Mouse (Mus musculus): ENCODE measurements at regions not wholly inside any gene's neighbourhood (a gene's known extent, or its start where the extent isn't known, plus 50 kb on each side); places are given as distances from the start of the nearest gene placed in this dataset.

- no peak overlapping the region for H3K27ac ChIP-seq (replicated peaks; ENCODE audit: insufficient read depth, low read depth, low read length)
- H3K4me3 ChIP-seq (ENCODE audit: insufficient read depth, low read depth, low read length) = no peak overlapping the region
- no peak for TF ChIP-seq POLR2A (IDR thresholded peaks at IDR 0.05; ENCODE audit: extremely low read depth, insufficient read depth, low read length)
- TF ChIP-seq CTCF (IDR thresholded peaks at IDR 0.05; ENCODE audit: low read depth, low read length) = no peak
- H3K9ac ChIP-seq (ENCODE audit: low read depth, low read length) = no peak overlapping the region
- WGBS = 86% methylated on average over 2 of the region's 2 CpGs
- DNase-seq (ENCODE audit: extremely low read depth, low read depth, low spot score) = no peak
- 0 out of 2 replicates have a peak, but pooled peaks cover 2% of the 10 kb centered on the region for H3K4me1 ChIP-seq (ENCODE audit: control insufficient read depth, insufficient read depth, low read length)
- no peaks in the 10 kb centered on the region for H3K27me3 ChIP-seq (ENCODE audit: control insufficient read depth, insufficient read depth, low read length)
- no peaks in the 10 kb centered on the region for H3K79me2 ChIP-seq (ENCODE audit: control insufficient read depth, insufficient read depth, low read length)
- no peaks in the 10 kb centered on the region for H3K36me3 ChIP-seq (ENCODE audit: control insufficient read depth, insufficient read depth, low read length)
Measured at GRCm38 (mm10) chr9:115389082-115389481, 78.9 kb upstream of the Stt3b start.

DNA sequence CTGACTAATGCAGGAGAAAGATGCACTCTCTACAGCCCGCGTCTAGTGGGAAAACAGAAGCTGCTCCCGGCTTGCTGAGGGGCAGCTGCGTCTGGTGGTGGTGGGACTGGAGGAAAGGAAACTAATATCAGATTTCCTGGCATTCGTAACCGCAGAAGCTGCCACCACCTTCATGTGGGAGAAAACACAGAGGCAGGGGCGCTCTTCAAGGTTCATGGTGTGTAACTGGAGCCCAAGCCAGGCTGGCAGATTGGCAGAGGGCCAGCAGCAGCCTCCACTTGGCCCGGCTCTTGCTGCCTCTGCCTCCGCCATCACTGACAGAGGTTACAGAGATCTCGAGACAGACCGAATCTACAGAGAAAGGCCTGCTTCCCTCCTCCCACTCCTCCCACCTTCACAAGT is 80.7 kb upstream of the Stt3b start:
- H3K79me2 ChIP-seq (ENCODE audit: control insufficient read depth, insufficient read depth, low read length) = no peaks in the 10 kb centered on the region
- no peak overlapping the region for H3K27ac ChIP-seq (replicated peaks; ENCODE audit: insufficient read depth, low read depth, low read length)
- peak; percentile 14 for DNase-seq (ENCODE audit: extremely low read depth, low read depth, low spot score)
- TF ChIP-seq CTCF (IDR thresholded peaks at IDR 0.05; ENCODE audit: low read depth, low read length) = no peak
- TF ChIP-seq POLR2A (IDR thresholded peaks at IDR 0.05; ENCODE audit: extremely low read depth, insufficient read depth, low read length) = no peak
- H3K27me3 ChIP-seq (ENCODE audit: control insufficient read depth, insufficient read depth, low read length) = no peaks in the 10 kb centered on the region
- H3K36me3 ChIP-seq (ENCODE audit: control insufficient read depth, insufficient read depth, low read length) = no peaks in the 10 kb centered on the region
- 0 out of 2 replicates have a peak, but pooled peaks cover 2% of the 10 kb centered on the region for H3K4me1 ChIP-seq (ENCODE audit: control insufficient read depth, insufficient read depth, low read length)
- 11% methylated on average over 11 of the region's 11 CpGs for WGBS
- H3K4me3 ChIP-seq (ENCODE audit: insufficient read depth, low read depth, low read length) = no peak overlapping the region
- H3K9ac ChIP-seq (ENCODE audit: low read depth, low read length) = no peak overlapping the region

GRCm38 (mm10) chr9:115395511-115395910 is 85.3 kb upstream of the Stt3b start:
- H3K27me3 ChIP-seq (ENCODE audit: control insufficient read depth, insufficient read depth, low read length) = no peaks in the 10 kb centered on the region
- 0 out of 2 replicates have a peak, but pooled peaks cover 2% of the 10 kb centered on the region for H3K4me1 ChIP-seq (ENCODE audit: control insufficient read depth, insufficient read depth, low read length)
- no peak overlapping the region for H3K27ac ChIP-seq (replicated peaks; ENCODE audit: insufficient read depth, low read depth, low read length)
- H3K4me3 ChIP-seq (ENCODE audit: insufficient read depth, low read depth, low read length) = no peak overlapping the region
- H3K36me3 ChIP-seq (ENCODE audit: control insufficient read depth, insufficient read depth, low read length) = no peaks in the 10 kb centered on the region
- H3K79me2 ChIP-seq (ENCODE audit: control insufficient read depth, insufficient read depth, low read length) = no peaks in the 10 kb centered on the region
- H3K9ac ChIP-seq (ENCODE audit: low read depth, low read length) = no peak overlapping the region
- 97% methylated on average over 8 of the region's 8 CpGs for WGBS
- TF ChIP-seq POLR2A (IDR thresholded peaks at IDR 0.05; ENCODE audit: extremely low read depth, insufficient read depth, low read length) (no peak), CTCF (IDR thresholded peaks at IDR 0.05; ENCODE audit: low read depth, low read length) (no peak)
- no peak for DNase-seq (ENCODE audit: extremely low read depth, low read depth, low spot score)

DNA sequence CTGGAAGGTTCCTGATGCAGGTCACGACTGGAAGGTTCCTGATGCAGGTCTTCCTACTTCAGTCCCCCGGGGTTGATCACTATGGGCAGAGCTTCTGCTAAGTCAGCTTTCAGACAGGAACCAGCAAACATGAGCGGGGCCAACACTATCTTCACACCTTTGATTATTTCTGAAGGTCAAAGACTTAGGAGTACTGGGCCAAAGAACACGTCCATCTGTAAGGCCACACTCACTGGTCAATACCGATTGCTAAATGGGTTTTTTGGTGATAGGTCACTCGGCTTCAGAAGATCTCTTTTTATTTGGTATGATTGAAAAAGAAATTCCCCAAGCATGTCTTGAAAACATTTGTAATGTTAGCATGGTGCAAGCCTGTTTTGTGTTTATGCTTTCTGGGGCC is 90.2 kb upstream of the Stt3b start:
- H3K36me3 ChIP-seq (ENCODE audit: control insufficient read depth, insufficient read depth, low read length) = no peaks in the 10 kb centered on the region
- H3K27ac ChIP-seq (replicated peaks; ENCODE audit: insufficient read depth, low read depth, low read length) = no peak overlapping the region
- H3K9ac ChIP-seq (ENCODE audit: low read depth, low read length) = no peak overlapping the region
- peak; percentile 92 for DNase-seq (ENCODE audit: extremely low read depth, low read depth, low spot score)
- no peak overlapping the region for H3K4me3 ChIP-seq (ENCODE audit: insufficient read depth, low read depth, low read length)
- peaks cover 11% of the 10 kb centered on the region for H3K4me1 ChIP-seq (ENCODE audit: control insufficient read depth, insufficient read depth, low read length)
- WGBS = 22% methylated on average over 6 of the region's 6 CpGs
- no peaks in the 10 kb centered on the region for H3K79me2 ChIP-seq (ENCODE audit: control insufficient read depth, insufficient read depth, low read length)
- no peaks in the 10 kb centered on the region for H3K27me3 ChIP-seq (ENCODE audit: control insufficient read depth, insufficient read depth, low read length)
- no peak for TF ChIP-seq POLR2A (IDR thresholded peaks at IDR 0.05; ENCODE audit: extremely low read depth, insufficient read depth, low read length)
- TF ChIP-seq CTCF (IDR thresholded peaks at IDR 0.05; ENCODE audit: low read depth, low read length) = no peak

DNA sequence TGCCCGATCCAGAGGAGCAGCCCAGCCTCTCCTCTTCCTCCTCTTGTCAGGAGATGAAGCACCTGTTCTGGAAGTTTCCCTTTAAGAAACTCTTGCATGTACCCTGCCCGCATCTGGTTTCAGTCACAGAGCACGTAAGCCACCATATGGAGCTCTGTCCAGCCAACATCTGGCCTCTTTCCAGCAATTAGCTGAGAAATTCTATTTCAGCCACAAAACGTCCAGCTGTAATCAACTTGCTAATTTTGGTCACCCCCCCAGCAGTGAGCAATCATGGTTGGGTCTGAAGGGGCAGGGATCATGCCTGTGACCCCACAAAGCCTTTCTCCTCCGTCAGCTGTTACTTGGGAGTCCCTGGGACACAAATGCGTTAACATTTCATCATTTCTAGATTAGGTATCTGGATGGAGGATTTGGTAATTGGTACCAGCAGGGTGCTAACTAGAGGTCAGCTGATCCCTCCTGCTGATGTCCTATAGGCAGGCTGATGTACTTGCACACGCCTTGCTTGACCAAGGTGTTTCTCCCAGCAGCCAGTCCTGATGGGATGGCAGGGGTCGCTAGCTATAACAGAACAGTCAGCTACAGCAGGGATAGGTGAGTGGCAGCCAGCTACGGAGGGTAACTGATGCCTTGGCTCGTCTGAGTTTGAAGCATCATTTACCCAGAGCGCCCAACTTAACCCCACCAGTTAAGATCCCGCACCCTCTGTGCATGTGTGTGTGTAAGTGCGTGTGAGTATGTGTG is 91.4 kb upstream of the Stt3b start:
- DNase-seq (ENCODE audit: extremely low read depth, low read depth, low spot score) = peak; percentile 9
- Histone ChIP-seq H3K27me3 (ENCODE audit: control insufficient read depth, insufficient read depth, low read length) (no peaks in the 10 kb centered on the region), H3K79me2 (ENCODE audit: control insufficient read depth, insufficient read depth, low read length) (no peaks in the 10 kb centered on the region), H3K4me1 (ENCODE audit: control insufficient read depth, insufficient read depth, low read length) (peaks cover 11% of the 10 kb centered on the region), H3K4me3 (ENCODE audit: insufficient read depth, low read depth, low read length) (no peak overlapping the region), H3K9ac (ENCODE audit: low read depth, low read length) (no peak overlapping the region), H3K27ac (replicated peaks; ENCODE audit: insufficient read depth, low read depth, low read length) (no peak overlapping the region), H3K36me3 (ENCODE audit: control insufficient read depth, insufficient read depth, low read length) (no peaks in the 10 kb centered on the region)
- TF ChIP-seq POLR2A (IDR thresholded peaks at IDR 0.05; ENCODE audit: extremely low read depth, insufficient read depth, low read length) (no peak), CTCF (IDR thresholded peaks at IDR 0.05; ENCODE audit: low read depth, low read length) (no peak)
- WGBS = 77% methylated on average over 13 of the region's 13 CpGs

DNA sequence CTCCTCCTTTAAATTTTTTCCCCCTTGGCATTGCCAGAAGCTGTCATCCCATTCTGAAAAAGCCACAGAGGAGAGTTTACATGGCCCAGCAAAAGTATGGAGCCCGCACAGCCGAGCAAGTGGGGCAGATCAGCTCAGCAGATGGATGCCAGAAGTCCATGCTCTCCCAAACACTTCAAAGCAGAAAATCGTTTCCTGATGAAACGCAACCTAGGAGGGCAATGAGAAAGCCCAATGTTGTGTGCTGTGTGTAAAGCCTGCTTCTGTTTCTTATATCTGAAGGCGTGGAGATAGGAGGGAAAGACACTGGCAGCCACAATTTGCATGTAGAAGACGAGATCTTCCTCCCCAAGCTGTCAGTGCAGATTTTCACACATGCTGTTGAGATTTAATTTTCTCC is 92.4 kb upstream of the Stt3b start:
- WGBS = 35% methylated on average over 6 of the region's 6 CpGs
- Histone ChIP-seq H3K79me2 (ENCODE audit: control insufficient read depth, insufficient read depth, low read length) (no peaks in the 10 kb centered on the region), H3K27me3 (ENCODE audit: control insufficient read depth, insufficient read depth, low read length) (no peaks in the 10 kb centered on the region), H3K4me3 (ENCODE audit: insufficient read depth, low read depth, low read length) (no peak overlapping the region), H3K36me3 (ENCODE audit: control insufficient read depth, insufficient read depth, low read length) (no peaks in the 10 kb centered on the region), H3K27ac (replicated peaks; ENCODE audit: insufficient read depth, low read depth, low read length) (no peak overlapping the region), H3K9ac (ENCODE audit: low read depth, low read length) (no peak overlapping the region), H3K4me1 (ENCODE audit: control insufficient read depth, insufficient read depth, low read length) (peaks cover 11% of the 10 kb centered on the region)
- DNase-seq (ENCODE audit: extremely low read depth, low read depth, low spot score) = peak; percentile 34
- no peak for TF ChIP-seq CTCF (IDR thresholded peaks at IDR 0.05; ENCODE audit: low read depth, low read length)
- no peak for TF ChIP-seq POLR2A (IDR thresholded peaks at IDR 0.05; ENCODE audit: extremely low read depth, insufficient read depth, low read length)
